Mouse (Mus musculus): ENCODE results near the gene Mnat1.
"Not testable (repeated sequence)": the region's sequence is repeated elsewhere in the genome, so short reads cannot be mapped to it uniquely, and the experiment has no call there.

Mnat1 gene

GRCm38 (mm10) chr12:73123093-73124041 lies at the start of gene Mnat1:
Mnat1 (plus strand) TSS chr12:73123717.
- peak; percentile 84 for DNase-seq (ENCODE audit: low read depth, low spot score)

GRCm38 (mm10) chr12:73081828-73082227 lies 41.7 kb upstream of the Mnat1 start:
- DNase-seq (ENCODE audit: low read depth, low spot score) = not testable (repeated sequence)

GRCm38 (mm10) chr12:73083773-73084172 lies 39.7 kb upstream of the Mnat1 start:
- DNase-seq (ENCODE audit: low read depth, low spot score) = no peak

GRCm38 (mm10) chr12:73085739-73086630 lies 37.5 kb upstream of the Mnat1 start:
- no peak for DNase-seq (ENCODE audit: low read depth, low spot score)

- no peak for DNase-seq (ENCODE audit: low read depth, low spot score)
Measured at GRCm38 (mm10) chr12:73087086-73087485, 36.4 kb upstream of the Mnat1 start.

GRCm38 (mm10) chr12:73088500-73088899 lies 35.0 kb upstream of the Mnat1 start:
- no peak for DNase-seq (ENCODE audit: low read depth, low spot score)

GRCm38 (mm10) chr12:73088911-73089310 lies 34.6 kb upstream of the Mnat1 start:
- DNase-seq (ENCODE audit: low read depth, low spot score) = no peak

- DNase-seq (ENCODE audit: low read depth, low spot score) = no peak
Measured at GRCm38 (mm10) chr12:73090672-73091335, 32.7 kb upstream of the Mnat1 start.

GRCm38 (mm10) chr12:73094189-73094588 lies 29.3 kb upstream of the Mnat1 start:
- no peak for DNase-seq (ENCODE audit: low read depth, low spot score)

- DNase-seq (ENCODE audit: low read depth, low spot score) = no peak
Measured at GRCm38 (mm10) chr12:73094605-73095004, 28.9 kb upstream of the Mnat1 start.

- DNase-seq (ENCODE audit: low read depth, low spot score) = not testable (repeated sequence)
Measured at GRCm38 (mm10) chr12:73096177-73096576, 27.3 kb upstream of the Mnat1 start.

GRCm38 (mm10) chr12:73098593-73098992 lies 24.9 kb upstream of the Mnat1 start:
- no peak for DNase-seq (ENCODE audit: low read depth, low spot score)

GRCm38 (mm10) chr12:73103713-73104112 lies 19.8 kb upstream of the Mnat1 start:
- no peak for DNase-seq (ENCODE audit: low read depth, low spot score)

GRCm38 (mm10) chr12:73107821-73108220 lies 15.7 kb upstream of the Mnat1 start:
- DNase-seq (ENCODE audit: low read depth, low spot score) = no peak

- DNase-seq (ENCODE audit: low read depth, low spot score) = peak; percentile 5
Measured at GRCm38 (mm10) chr12:73110431-73111111, 12.9 kb upstream of the Mnat1 start.

- no peak for DNase-seq (ENCODE audit: low read depth, low spot score)
Measured at GRCm38 (mm10) chr12:73111561-73112325, 11.8 kb upstream of the Mnat1 start.

GRCm38 (mm10) chr12:73112326-73113087 lies 11.0 kb upstream of the Mnat1 start:
- peak; percentile 14 for DNase-seq (ENCODE audit: low read depth, low spot score)

- DNase-seq (ENCODE audit: low read depth, low spot score) = no peak
Measured at GRCm38 (mm10) chr12:73113196-73113595, 10.3 kb upstream of the Mnat1 start, which contains the start of gene Six4. Six4 (minus strand) TSS chr12:73113456.

- no peak for DNase-seq (ENCODE audit: low read depth, low spot score)
Measured at GRCm38 (mm10) chr12:73125250-73125649, 1.7 kb downstream of the Mnat1 start.

Measured in CD4-positive helper T cell, adult 2 months (primary cell).